Mouse (Mus musculus) neutrophil, adult 59 days (primary cell): ENCODE results near the gene 4833439L19Rik. TPM values are rescaled to one million over a fixed set of nuclear protein-coding genes. Genes with fewer than 3 reads are reported as not detected.

Source experiments
- total RNA-seq, 2 experiments: library from RNA; stranded (reverse); gene quantifications; 1 replicate in 1 of 2; 2 replicates in 1 of 2; pipeline ENCODE4 v1.2.4; 2023

The 4833439L19Rik gene
- total RNA-seq = 10 to 100 TPM; 34.5 to 41.0 TPM

DNA sequence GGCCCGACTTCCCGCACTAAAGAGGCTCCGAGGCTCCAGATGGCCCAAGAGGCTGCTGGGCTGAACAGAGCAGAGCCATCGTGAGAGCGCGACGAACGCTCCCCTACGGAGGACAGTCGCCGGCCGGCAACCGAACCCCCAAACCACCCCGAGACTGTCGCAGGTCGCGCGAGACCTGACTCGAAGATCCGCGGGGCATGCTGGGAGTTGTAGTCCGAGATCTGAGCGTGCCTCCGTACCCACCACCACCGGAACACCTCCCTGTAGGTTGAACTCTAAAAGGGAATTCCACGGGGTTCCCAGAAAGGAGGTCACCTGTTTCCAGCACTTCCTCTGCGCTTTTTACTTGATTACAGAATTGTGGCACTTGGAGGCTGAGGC is at the start of gene 4833439L19Rik:
Gene 4833439L19Rik, minus strand, starts transcription at position 235 of the 381 bp plus-strand sequence.

DNA sequence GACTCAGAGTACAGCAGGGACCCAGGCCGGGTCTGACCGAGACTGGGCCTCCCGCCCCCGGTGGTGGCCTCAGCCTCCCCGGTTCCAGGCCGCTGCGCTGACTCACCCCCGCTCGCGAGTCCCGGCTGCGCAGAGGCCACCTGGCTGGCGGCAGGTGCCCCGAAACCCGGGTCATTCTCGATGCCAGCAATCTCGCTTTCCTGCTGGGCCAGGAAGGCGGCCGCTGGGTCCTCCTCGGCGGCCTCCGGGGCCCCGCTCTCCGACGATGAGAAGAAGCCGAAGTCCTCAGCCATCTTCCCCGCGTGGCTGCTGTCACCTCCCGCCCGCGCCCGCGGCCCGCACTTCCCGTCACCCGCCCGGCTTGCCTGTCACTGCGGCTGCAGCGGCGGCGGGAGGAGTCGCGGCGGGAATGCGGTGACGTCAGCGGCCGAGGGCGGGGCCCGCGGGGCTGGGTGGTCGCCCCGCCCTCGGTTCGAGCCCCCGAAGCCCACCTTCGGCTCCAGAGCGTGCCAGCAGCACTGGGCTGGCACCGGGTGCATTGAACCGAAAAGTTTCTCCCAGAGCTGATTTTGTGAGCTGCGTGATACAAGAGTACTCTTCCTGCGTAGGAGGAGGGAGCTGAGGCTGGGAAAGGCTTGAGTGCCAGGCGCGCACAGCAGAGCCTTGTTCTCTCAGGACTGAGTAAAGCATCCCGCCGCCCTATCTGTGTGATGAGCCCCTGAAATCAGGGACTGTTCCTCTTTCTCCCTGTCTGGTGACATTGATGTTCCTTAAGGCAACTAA is 45.9 kb upstream of the 4833439L19Rik start, which contains the start of gene Cltb:
Gene Cltb, minus strand, starts transcription at position 373 of the 783 bp plus-strand sequence.

DNA sequence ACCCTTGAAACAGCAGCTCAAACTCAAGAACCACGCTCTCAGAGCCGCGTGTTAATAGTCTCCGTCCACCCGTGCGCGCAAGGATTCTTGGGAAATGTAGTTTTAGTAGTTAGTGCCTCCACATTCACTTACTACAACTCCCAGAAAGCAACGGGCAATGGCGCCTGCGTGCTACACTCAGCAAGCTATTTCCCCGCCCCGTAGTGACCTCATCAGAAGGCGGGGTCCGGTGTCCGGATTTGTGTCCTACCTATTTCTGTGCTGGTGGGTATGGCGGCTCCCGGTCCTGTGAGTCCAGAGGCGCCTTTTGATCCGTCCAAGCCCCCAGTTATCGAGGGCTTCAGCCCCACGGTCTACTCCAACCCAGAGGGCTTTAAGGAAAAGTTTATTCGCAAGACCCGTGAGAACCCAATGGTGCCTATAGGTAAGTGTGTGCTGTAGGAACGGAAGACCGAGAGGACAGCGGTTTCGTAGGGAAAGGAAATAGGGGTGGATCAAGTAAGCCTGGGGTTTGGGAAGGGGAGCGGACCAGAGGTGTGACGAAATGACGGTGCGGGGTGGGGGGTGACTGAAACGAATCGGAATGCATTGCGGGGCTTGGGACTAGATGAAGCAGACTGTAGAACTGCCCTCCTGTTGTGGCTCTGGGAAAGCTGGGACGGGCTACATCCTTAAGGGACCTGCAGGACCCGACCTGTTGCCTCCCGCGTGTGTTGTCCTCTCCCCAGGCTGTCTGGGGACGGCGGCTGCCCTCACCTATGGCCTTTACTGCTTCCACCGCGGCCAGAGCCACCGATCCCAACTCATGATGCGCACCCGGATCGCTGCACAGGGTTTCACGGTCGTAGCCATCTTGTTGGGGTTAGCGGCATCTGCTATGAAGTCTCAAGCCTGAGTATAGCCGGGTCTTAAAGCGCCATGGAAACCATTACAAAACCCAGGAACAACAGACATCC is 25.0 kb upstream of the 4833439L19Rik start, which contains the start of the genes Nop16 and Higd2a:
Gene Nop16, minus strand, starts transcription at position 95 of the 956 bp plus-strand sequence.
Gene Higd2a, plus strand, starts transcription at position 212 of the 956 bp plus-strand sequence.

DNA sequence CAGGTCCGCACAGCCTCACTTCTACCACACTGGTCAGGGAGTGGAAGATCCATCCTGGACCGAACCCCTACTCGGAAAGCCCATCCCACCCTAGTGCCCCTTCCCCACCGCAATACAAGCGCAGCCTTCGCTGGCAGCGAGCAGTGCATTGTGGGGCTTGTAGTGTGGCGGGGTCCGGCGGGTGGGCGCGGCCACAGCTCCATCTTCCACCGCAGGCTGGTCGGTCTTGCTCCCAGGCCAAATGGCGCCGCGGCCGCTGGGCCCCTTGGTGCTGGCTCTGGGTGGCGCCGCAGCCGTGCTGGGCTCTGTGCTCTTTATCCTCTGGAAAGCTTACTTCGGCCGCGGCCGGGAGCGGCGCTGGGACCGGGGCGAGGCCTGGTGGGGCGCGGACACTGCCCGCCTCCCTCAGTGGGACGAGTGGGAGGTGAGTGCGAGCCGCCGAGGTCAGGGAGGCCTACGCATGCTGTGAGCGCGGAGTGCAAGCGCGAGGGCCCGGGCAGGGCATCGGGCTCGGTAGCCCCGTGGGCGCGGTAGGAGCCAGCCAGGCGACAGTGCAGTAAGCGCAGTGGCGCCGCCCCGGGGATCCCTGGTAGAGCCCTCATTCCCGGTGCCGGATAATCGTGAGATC is 9.7 kb upstream of the 4833439L19Rik start, which contains the start of gene Arl10:
Gene Arl10, plus strand, starts transcription at position 162 of the 628 bp plus-strand sequence.

DNA sequence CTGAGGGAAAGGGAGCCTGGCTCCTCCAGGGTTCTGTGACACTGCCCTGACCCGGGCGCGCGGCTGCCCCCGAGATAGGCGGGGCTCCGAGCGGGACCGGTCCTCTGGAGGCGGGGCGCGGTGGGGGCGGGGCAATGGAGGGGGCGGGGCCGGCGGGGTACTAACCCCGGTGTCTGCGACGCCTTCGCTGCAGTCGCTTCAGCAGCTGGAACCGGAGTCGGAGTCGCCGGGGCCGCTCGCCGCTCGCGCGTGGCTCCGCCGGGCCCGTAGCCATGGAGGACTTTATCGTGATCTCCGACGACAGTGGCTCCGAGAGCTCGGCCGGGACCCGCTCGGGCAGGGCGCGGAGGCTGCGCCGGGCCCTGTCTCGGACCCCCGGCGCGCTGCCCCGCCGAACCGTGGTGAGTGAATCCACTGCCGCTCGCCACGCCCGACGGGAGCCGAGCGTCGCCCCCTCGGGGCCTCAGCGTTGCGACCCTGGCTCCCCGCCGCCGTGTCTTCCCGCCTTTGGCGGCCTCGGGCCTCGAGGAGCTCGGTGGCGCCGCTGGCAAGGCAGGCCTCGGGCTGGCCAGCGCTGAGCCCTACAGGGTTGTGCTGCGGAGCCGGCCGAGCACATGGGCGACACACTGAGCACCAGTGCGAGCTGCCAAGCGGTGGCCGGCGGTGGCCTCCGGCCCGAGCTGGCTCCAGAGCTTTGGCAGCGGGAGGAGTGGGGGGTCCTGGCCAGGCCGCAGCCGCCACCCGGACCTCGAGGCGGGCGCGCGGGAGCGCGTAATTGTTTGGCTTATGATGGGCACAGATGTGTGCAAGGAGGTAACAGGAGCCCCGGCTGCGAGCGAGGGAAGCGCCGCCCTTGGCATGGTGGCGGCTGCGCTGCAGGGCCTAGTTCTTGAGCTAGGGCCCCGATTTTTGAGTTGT is 61.4 kb downstream of the 4833439L19Rik start, which contains the start of gene Simc1:
Gene Simc1, plus strand, starts transcription at position 176 of the 918 bp plus-strand sequence.

Other genes with a start within 250 kb of the 4833439L19Rik start
- gene Cplx2, start 194.1 kb downstream of the 4833439L19Rik start, total RNA-seq = 1 to 10 TPM; 1.4 to 3.1 TPM
- gene Thoc3, start 96.6 kb downstream of the 4833439L19Rik start, total RNA-seq = 10 to 100 TPM; 16.0 to 17.8 TPM
- gene Simc1, start 61.7 kb downstream of the 4833439L19Rik start, total RNA-seq = 1 to 10 TPM; 4.3 to 4.7 TPM
- 1 to 10 TPM; 7.4 to 8.4 TPM for gene Arl10, start 9.6 kb upstream of the 4833439L19Rik start, total RNA-seq
- gene Nop16, start 24.7 kb upstream of the 4833439L19Rik start, total RNA-seq = 1 to 10 TPM; 6.3 to 7.5 TPM
- gene Higd2a, start 24.8 kb upstream of the 4833439L19Rik start, total RNA-seq = 10 to 100 TPM; 60.7 to 66.3 TPM
- gene Cltb, start 45.9 kb upstream of the 4833439L19Rik start, total RNA-seq = 1 to 10 TPM; 5.6 to 7.7 TPM
- 10 to 100 TPM; 34.6 to 41.0 TPM for gene Faf2, start 56.3 kb upstream of the 4833439L19Rik start, total RNA-seq
- 100 to 1,000 TPM; 140 to 150 TPM for gene Rnf44, start 128.5 kb upstream of the 4833439L19Rik start, total RNA-seq
- not detected for gene Cdhr2, start 136.0 kb upstream of the 4833439L19Rik start, total RNA-seq
- not detected for gene Gprin1, start 184.4 kb upstream of the 4833439L19Rik start, total RNA-seq
- not detected for gene Sncb, start 201.2 kb upstream of the 4833439L19Rik start, total RNA-seq
- not detected for gene Eif4e1b, start 218.6 kb upstream of the 4833439L19Rik start, total RNA-seq
- 10 to 100 TPM; 10.1 to 15.7 TPM for gene Tspan17, start 223.9 kb upstream of the 4833439L19Rik start, total RNA-seq